Mouse (Mus musculus): Measurements from ENCODE around the gene Mr1.
A peak's percentile ranks its signal among the peaks of the same experiment; 100 is the strongest.
"Not testable (repeated sequence)": the region's sequence is repeated elsewhere in the genome, so short reads cannot be mapped to it uniquely, and the experiment has no call there.

Gene Mr1

DNA sequence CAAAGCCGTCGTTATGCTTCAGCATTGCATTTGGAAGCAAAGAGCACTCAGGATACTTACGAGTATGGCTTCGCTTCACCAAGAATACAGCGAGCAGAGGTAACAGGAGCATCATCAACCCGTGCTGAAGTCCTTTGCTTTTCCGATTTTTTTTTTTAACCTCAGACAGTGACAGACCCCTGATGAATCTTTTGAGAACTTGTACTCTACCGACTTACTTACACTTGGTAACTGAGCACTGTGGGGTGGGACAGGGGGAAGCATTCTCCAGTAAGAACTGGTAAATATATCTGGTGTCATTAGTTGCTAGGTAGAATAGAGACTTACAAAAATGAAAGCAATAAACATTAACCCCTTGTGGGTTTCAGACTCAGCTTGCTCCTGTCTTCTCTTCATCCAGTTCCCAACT is at the start of gene Mr1:
TSS of gene Mr1 (minus strand) at position 243 of the 409 bp plus-strand sequence.
- DNase-seq = no peak

- DNase-seq = peak; percentile 55
These were observed 46.3 kb upstream of the Mr1 start for GRCm38 (mm10) chr1:155192805-155193368.

DNA sequence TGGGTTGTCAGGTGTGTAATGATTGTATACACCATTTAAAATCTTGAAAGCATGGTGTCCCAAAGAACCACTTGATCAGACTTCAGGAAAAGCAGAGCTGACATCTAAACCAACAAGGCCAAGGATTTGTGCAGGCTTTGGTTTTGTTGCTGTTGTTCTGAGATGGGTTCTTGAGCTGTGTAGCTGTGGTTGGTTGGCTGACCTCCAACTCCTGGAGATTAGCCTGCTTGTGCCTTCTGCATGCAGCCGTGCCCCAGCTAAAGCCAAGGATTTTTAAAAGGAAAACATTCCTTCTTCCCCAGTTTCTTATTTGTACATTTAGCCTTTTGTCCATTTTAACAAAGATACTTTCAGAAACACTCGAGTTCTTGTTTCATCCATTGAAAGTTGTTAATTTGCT is 45.1 kb upstream of the Mr1 start:
- DNase-seq = no peak

- no peak for DNase-seq
These were observed 44.6 kb upstream of the Mr1 start for GRCm38 (mm10) chr1:155191219-155191618.

GRCm38 (mm10) chr1:155188656-155189055 is 42.0 kb upstream of the Mr1 start:
- no peak for DNase-seq

DNA sequence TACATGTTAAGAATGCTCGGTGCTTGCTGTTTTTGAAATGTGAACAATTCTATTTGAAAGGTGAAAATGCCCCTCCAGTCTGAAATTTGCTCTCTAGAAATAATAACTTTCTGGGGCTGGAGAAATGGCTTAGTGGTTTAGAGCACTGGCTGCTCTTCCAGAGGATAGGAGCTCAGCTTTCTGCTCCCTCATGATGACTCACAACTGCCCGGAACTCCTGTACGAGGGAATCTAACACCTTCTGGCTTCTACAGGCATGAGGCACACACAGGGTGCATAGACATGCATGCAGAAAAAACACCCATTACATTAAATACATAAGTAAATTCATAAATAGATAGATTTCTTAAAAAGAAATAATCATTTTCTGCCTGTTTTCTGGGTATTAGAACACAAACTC is 37.6 kb upstream of the Mr1 start:
- DNase-seq = no peak

DNA sequence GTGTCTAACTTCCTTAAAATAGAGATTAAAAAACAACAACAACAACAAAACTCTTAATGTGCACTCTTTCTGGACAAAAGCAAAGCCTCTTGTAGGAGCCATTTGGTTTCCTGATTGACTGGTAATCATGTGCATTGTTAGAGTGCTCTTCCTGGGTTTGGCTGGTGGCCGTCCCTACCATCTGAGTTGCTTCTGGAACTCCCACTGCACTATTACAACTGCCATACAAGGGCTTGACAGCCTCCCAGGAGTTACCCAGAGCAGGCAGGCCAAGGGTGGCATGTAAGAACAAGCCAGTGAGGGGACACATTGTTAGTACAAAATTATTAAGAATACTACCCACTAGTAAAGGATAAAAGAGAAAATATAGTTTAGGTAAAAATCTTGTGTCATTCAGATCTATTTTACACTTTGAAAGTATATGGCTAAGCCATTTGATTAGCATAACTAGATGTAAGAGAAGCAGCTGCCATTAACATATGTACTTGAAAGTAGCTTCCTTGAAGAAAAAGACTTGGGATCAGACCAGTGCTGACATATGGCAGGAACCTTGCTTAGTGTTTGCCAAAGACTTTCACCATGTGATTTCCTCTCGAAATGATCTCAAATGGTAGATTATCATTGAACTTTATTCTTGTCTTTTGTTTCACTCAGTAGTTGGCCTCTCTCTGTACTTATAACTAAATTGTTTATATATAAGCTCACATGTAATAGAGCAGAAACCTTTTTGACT is 31.7 kb upstream of the Mr1 start:
- no peak for DNase-seq

DNA sequence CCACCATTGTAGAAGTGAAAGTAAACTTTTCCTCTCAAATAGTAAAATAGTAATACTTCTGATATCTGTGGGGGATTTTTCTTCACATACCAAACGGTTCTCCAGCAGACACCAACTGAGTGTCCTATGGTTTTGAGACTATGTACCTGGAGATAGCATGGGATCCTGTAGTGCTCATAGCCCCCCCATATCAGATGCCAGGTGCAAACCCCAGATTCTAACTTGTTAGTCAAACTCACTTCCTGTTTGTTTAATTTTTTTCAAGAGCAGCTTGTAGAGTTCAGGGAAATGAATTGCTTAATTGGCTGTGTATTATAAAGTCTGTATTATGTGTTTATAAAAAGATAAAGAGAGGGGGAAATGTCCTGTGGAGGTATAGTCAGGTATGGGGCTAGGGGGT is 27.8 kb upstream of the Mr1 start:
- no peak for DNase-seq

- not testable (repeated sequence) for DNase-seq
These were observed 27.0 kb upstream of the Mr1 start for GRCm38 (mm10) chr1:155173644-155174016.

GRCm38 (mm10) chr1:155172895-155173643 is 26.5 kb upstream of the Mr1 start:
- DNase-seq = no peak

GRCm38 (mm10) chr1:155169935-155170334 is 23.3 kb upstream of the Mr1 start:
- no peak for DNase-seq

DNA sequence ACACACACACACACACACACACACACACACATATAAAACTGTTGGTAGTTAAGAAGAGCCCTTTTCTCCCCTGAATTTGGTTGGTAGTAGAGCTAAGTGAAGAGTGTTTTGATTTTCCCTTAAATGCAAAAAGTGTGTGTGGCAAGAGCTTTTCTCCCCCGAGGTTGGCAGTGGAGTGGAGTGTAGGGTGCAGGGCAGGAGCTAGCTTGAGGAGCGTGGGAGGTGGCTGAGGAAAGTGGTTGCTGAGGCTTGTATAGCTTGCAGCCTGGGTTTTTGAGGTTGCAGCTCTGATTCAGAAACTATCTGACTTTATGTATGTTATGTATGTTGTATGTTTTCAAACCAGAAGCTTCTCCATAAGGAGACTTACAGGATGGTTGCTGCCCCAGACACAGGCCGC is 20.8 kb upstream of the Mr1 start:
- DNase-seq = no peak

GRCm38 (mm10) chr1:155158970-155159484 is 12.4 kb upstream of the Mr1 start:
- DNase-seq = peak; percentile 62

- DNase-seq = peak; percentile 98
These were observed 11.7 kb upstream of the Mr1 start, which contains the start of gene Stx6 for GRCm38 (mm10) chr1:155158141-155158969. Gene Stx6 (plus strand): TSS chr1:155158715.

DNA sequence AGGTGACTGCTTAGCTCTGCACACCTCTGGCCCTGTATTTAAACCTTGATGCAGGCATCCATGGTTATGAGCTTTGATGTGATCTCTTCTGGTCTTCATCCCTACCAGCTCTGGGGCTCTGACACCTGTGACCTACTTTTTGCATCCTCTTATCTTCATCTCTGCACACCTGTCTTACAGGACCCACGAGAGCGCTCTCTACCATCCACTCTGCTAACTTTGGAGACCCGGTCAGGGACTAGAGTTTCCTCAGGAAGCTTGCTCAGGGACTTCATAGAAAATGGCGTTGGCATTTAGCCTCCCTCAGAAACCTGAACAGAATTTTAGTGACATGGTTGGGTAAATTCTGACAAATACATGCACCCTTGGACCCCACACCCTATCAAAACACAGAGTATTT is 7.3 kb upstream of the Mr1 start:
- no peak for DNase-seq

DNA sequence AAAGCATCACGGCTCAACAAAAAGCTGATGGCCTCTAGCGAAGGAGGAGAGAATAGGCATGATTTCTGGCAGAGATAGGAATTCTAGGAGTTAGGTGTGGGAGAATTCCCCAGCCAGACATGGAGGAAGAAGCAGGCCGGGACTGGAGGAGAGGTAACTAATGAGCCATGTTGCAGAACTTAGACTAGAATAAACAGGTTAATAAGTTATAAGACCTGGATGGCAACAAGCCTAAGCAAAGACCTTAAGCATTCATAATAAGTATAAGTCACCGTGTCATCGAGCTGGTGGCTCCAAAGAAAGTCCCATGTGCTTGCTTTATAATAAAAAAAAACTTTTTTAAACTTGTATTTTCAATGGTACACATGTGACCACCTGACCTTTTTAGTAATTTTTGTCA is 4.2 kb upstream of the Mr1 start:
- no peak for DNase-seq

DNA sequence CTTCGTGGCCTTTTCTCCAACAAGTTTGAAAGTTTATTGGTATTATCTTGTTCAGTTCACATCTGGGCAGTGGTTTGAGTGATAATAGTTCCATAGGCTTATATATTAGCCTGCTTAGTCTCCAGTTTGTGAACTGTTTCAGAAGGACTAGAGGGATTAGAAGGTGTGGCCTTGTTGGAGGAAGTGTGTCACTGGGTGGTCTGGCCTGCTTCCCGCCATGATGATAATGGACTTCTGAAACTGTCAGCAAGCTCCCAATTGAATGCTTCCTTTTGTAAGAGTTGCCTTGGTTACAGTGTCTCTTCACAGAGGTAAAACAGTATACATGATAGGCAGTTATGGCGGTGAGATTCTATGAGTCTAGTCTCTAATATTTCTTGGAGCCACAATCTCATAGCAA is 2.8 kb upstream of the Mr1 start:
- no peak for DNase-seq

- no peak for DNase-seq
These were observed 614 bp upstream of the Mr1 start for GRCm38 (mm10) chr1:155147228-155147627.

DNA sequence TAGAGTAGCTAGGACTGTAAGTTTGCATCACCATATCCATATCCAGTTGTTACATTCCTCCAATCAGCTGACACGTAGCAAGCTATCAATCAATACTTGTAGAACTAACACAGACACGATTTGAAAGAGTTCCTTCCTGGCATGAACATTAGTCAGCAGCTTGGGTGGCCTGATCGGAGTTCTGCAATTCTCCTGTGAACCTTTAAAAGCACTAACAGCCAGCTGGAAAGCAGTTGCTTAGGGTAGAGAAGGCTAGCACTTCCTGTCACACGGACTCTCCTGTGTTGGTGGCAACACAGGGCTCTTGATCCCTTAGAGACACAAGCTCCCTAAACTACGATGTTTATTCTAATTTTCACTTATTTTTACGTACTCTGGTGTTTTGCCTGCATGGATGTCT is 994 bp downstream of the Mr1 start:
- no peak for DNase-seq

DNA sequence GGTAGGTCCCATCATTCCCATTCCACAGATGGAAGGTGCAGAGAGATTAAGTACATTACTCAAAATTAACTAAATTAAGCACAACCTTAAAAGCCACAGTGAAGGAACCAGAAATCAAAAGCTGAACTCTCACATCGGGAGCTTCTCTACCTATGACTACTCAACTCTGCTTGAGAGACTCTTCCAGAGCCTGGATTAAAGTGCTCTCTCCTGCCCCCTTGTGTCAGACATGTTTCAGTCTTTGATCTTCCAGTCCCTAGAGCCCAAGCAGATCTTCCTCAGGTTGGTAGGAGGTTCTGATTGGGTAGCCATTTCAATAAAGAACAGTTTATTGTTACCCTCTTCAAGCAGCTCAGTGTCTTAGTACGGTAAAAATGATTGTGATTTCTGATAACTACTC is 6.5 kb downstream of the Mr1 start:
- DNase-seq = peak; percentile 34

DNA sequence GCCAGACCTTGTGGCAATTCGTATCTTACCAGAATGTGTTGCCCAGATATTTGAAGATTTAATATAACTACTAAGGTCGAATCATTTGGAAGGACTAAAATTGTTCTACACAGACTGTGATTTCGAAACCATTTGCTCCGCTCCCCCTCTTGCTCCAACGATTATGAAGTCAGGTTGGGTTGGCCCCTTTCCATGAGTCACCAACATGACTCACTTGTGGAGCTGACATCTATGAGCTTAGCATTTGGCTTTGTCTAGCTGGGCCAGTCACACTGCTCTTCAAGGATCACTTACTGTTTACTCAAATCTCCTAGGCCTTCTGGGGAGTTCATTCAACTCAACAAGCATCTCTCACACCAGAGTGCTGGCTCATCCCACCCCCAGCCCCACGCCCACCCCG is 7.8 kb downstream of the Mr1 start:
- no peak for DNase-seq

- DNase-seq = no peak
These were observed 11.7 kb downstream of the Mr1 start for GRCm38 (mm10) chr1:155134866-155135265.

DNA sequence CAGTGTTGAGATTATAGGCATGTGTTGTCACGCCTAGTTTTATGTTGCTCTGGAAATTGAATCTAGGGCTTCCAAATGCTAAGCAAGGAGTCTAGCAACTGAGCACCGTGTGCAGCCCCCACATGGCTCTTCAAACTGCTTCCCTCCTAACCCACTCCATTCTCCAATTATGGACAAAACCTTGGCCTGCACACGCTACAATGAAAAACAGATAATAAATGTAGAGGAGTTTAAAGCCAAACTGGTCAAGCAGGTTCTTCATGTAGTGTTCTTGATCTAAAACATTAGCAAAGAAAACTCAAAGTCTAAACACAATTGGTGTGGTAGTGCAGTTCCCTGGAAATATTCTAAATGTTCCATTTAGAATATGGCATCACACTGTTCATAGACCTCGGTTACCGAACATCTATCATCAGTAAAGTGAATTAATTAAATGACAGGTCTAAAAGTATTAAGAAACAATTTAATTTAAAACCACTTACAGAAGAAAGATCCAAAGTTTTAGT is 19.1 kb downstream of the Mr1 start:
- no peak for DNase-seq
